Mouse (Mus musculus): ENCODE results near the gene Dusp13. TPM values are rescaled to one million over a fixed set of nuclear protein-coding genes. Genes with fewer than 3 reads are reported as not detected.

Dusp13 gene
- 0.47 TPM for polyA plus RNA-seq (2014; fragmentation: Illumina TruSeq; extraction: RNeasy Lipid Tissue Mini Kit (QIAGEN cat#74804); ENCODE audit: low read depth, low replicate concordance)

GRCm38 (mm10) chr14:21750881-21751542, at the start of gene Dusp13:
Dusp13 (minus strand) TSS chr14:21751181.

GRCm38 (mm10) chr14:21750008-21750880, 737 bp downstream of the Dusp13 start, which contains the start of gene Samd8:
Samd8 (plus strand) TSS chr14:21750531.

GRCm38 (mm10) chr14:21714486-21714885, 36.5 kb downstream of the Dusp13 start, which contains the start of gene Dupd1:
Dupd1 (minus strand) TSS chr14:21714576.

Other genes with a start within 250 kb of the Dusp13 start
- gene Dupd1, start 36.6 kb downstream of the Dusp13 start, polyA plus RNA-seq (2014; fragmentation: Illumina TruSeq; extraction: RNeasy Lipid Tissue Mini Kit (QIAGEN cat#74804); ENCODE audit: low read depth, low replicate concordance): not detected
- gene Samd8, start 650 bp downstream of the Dusp13 start, polyA plus RNA-seq (2014; fragmentation: Illumina TruSeq; extraction: RNeasy Lipid Tissue Mini Kit (QIAGEN cat#74804); ENCODE audit: low read depth, low replicate concordance): 9.6 TPM
- gene Vdac2, start 74.1 kb upstream of the Dusp13 start, polyA plus RNA-seq (2014; fragmentation: Illumina TruSeq; extraction: RNeasy Lipid Tissue Mini Kit (QIAGEN cat#74804); ENCODE audit: low read depth, low replicate concordance): 450 TPM
- 5.3 TPM for gene Comtd1, start 97.8 kb upstream of the Dusp13 start, polyA plus RNA-seq (2014; fragmentation: Illumina TruSeq; extraction: RNeasy Lipid Tissue Mini Kit (QIAGEN cat#74804); ENCODE audit: low read depth, low replicate concordance)
- 0.65 TPM for gene Zfp503, start 238.4 kb upstream of the Dusp13 start, polyA plus RNA-seq (2014; fragmentation: Illumina TruSeq; extraction: RNeasy Lipid Tissue Mini Kit (QIAGEN cat#74804); ENCODE audit: low read depth, low replicate concordance)

All from heart, adult 10 weeks (tissue).